ENCODE assay signal across 16 mouse cellular contexts in genomic region chr2:154399325-154399724, GRCm38 (mm10). TPM values are rescaled to one million over a fixed set of nuclear protein-coding genes. Genes with fewer than 3 reads are reported as not detected.
A peak's percentile ranks its signal among the peaks of the same experiment; 100 is the strongest.
DNase-seq lines count a peak whose midpoint lies in the region; ATAC-seq lines count a peak whose summit lies in the region.
"Had no signal": no experiment of that assay in that cellular context is flagged by ENCODE, and none has a peak within 500 bp of the region (broad histone marks: within the 10 kb centered on the region; RNA-seq: fewer than 3 reads in every experiment).

No protein-coding gene starts in this region.

- peaks cover 41% of the 10 kb centered on the region for H3K36me3 ChIP-seq in heart, embryonic 13.5 days
- no peaks in the 10 kb centered on the region for H3K36me3 ChIP-seq in midbrain, embryonic 14.5 days (ENCODE audit: control insufficient read depth, insufficient read depth, low read length)
- H3K36me3 ChIP-seq in midbrain, embryonic 10.5 days: no peaks in the 10 kb centered on the region
- H3K36me3 ChIP-seq: embryonic facial prominence, embryonic 12.5 days; limb, embryonic 15.5 days; lung, embryonic 15.5 days had no signal

- no peak for DNase-seq in heart, postnatal 25 days (ENCODE audit: low spot score)
- peak; percentile 41 for DNase-seq in midbrain, embryonic 14.5 days
- DNase-seq in midbrain, embryonic 10.5 days (ENCODE audit: low spot score): no peak
- DNase-seq in layer of hippocampus, adult 9-11 months: peak; percentile 76
- no peak for DNase-seq in embryo, embryonic 11 days
- DNase-seq: adrenal gland, postnatal 36 days; cerebellum, adult 9-10 months; kidney, adult 11 months; spleen, adult 18-20 months had no signal

- H3K9ac ChIP-seq in heart, embryonic 13.5 days: no peak overlapping the region
- H3K9ac ChIP-seq in midbrain, embryonic 14.5 days (replicated peaks; ENCODE audit: low read length): no peak overlapping the region
- H3K9ac ChIP-seq: embryonic facial prominence, embryonic 12.5 days; heart, embryonic 12.5 days; limb, embryonic 15.5 days; lung, embryonic 15.5 days had no signal

- H3K27me3 ChIP-seq in heart, embryonic 13.5 days (replicated peaks): no peaks in the 10 kb centered on the region
- no peaks in the 10 kb centered on the region for H3K27me3 ChIP-seq in midbrain, embryonic 14.5 days (ENCODE audit: control insufficient read depth, insufficient read depth, low read length)
- no peaks in the 10 kb centered on the region for H3K27me3 ChIP-seq in midbrain, embryonic 10.5 days (ENCODE audit: low read depth, poor library complexity, severe bottlenecking)
- H3K27me3 ChIP-seq: CH12.LX; embryonic facial prominence, embryonic 12.5 days; heart, embryonic 12.5 days; limb, embryonic 15.5 days; lung, embryonic 15.5 days had no signal

- H3K9me3 ChIP-seq in heart, embryonic 13.5 days: no peaks in the 10 kb centered on the region
- H3K9me3 ChIP-seq in midbrain, embryonic 14.5 days (ENCODE audit: control insufficient read depth, low read length): no peaks in the 10 kb centered on the region
- no peaks in the 10 kb centered on the region for H3K9me3 ChIP-seq in midbrain, embryonic 10.5 days (replicated peaks)
- H3K9me3 ChIP-seq: embryonic facial prominence, embryonic 12.5 days; heart, embryonic 12.5 days; limb, embryonic 15.5 days; lung, embryonic 15.5 days had no signal

- no peak overlapping the region for H3K4me3 ChIP-seq in heart, embryonic 13.5 days
- no peak overlapping the region for H3K4me3 ChIP-seq in midbrain, embryonic 14.5 days (replicated peaks; ENCODE audit: low read depth, low read length)
- H3K4me3 ChIP-seq in midbrain, embryonic 10.5 days: no peak overlapping the region
- H3K4me3 ChIP-seq in brown adipose tissue, adult 24 weeks (ENCODE audit: insufficient read depth, low read depth, low read length): no peak overlapping the region
- H3K4me3 ChIP-seq: embryonic facial prominence, embryonic 12.5 days; heart, embryonic 12.5 days; limb, embryonic 15.5 days; lung, embryonic 15.5 days had no signal

- WGBS in heart, embryonic 13.5 days: 85% methylated on average over 2 of the region's 2 CpGs
- 85% methylated on average over 2 of the region's 2 CpGs for WGBS in midbrain, embryonic 14.5 days
- WGBS in midbrain, embryonic 10.5 days: 92% methylated on average over 2 of the region's 2 CpGs

- H3K4me2 ChIP-seq in heart, embryonic 13.5 days: no peak overlapping the region
- no peak overlapping the region for H3K4me2 ChIP-seq in midbrain, embryonic 14.5 days (ENCODE audit: low read length)
- H3K4me2 ChIP-seq: embryonic facial prominence, embryonic 12.5 days; heart, embryonic 12.5 days; limb, embryonic 15.5 days; lung, embryonic 15.5 days had no signal

- H3K4me1 ChIP-seq in heart, embryonic 13.5 days: peaks cover 41% of the 10 kb centered on the region
- H3K4me1 ChIP-seq in midbrain, embryonic 14.5 days (ENCODE audit: control insufficient read depth, insufficient read depth, low read length): 0 out of 2 replicates have a peak, but pooled peaks cover 4% of the 10 kb centered on the region
- peaks cover 4% of the 10 kb centered on the region; the same call in 1 of the 2 replicates for H3K4me1 ChIP-seq in midbrain, embryonic 10.5 days
- H3K4me1 ChIP-seq in brown adipose tissue, adult 24 weeks (ENCODE audit: control insufficient read depth, insufficient read depth, insufficient read length, low read length): 0 out of 2 replicates have a peak, but pooled peaks cover 6% of the 10 kb centered on the region

- intact Hi-C loops in heart, postnatal 25 days (cut with DNase I): no loop called here

- no peak for ATAC-seq in heart, embryonic 13.5 days (ENCODE audit: extremely low read depth, insufficient number of reproducible peaks, low FRiP score, low TSS enrichment)
- ATAC-seq in midbrain, embryonic 14.5 days (ENCODE audit: low FRiP score, low TSS enrichment): no peak

- H3K27ac ChIP-seq in heart, embryonic 13.5 days (replicated peaks): 0 out of 2 replicates have a peak overlapping the region, but pooled peaks have one; percentile 15
- 0 out of 2 replicates have a peak overlapping the region, but pooled peaks have one; percentile 37 for H3K27ac ChIP-seq in midbrain, embryonic 14.5 days (replicated peaks; ENCODE audit: low read depth, low read length)
- no peak overlapping the region for H3K27ac ChIP-seq in midbrain, embryonic 10.5 days (replicated peaks)
- 0 out of 2 replicates have a peak overlapping the region, but pooled peaks have one; percentile 26 for H3K27ac ChIP-seq in brown adipose tissue, adult 24 weeks (replicated peaks; ENCODE audit: low read depth, low read length)
- H3K27ac ChIP-seq: embryonic facial prominence, embryonic 12.5 days; limb, embryonic 15.5 days; lung, embryonic 15.5 days had no signal

RNA-seq across cellular contexts. Expression of gene Snta1, which starts 8.6 kb away (rescaled TPM):
- polyA plus RNA-seq in heart, embryonic 13.5 days (2015; fragmentation: Nextera tagmentation; extraction: Ambion mirVana): 38.0 and 41.5 TPM in 2 replicates
- total RNA-seq in heart, postnatal 25 days (2021): 10 to 100 TPM; 88.8 to 90.4 TPM
- polyA plus RNA-seq in midbrain, embryonic 14.5 days (2014; fragmentation: Nextera tagmentation; extraction: Ambion mirVana): 4.0 and 5.8 TPM in 2 replicates
- polyA plus RNA-seq in midbrain, embryonic 10.5 days (2016; fragmentation: Nextera tagmentation; extraction: Ambion mirVana): 3.0 and 5.1 TPM in 2 replicates
- polyA plus RNA-seq in brown adipose tissue, adult 24 weeks (2012; ENCODE audit: insufficient read depth, insufficient read length, missing spikeins): 17.1 and 29.6 TPM in 2 replicates
- total RNA-seq: CH12.LX had no signal

RNA-seq across cellular contexts. Expression of gene Cdk5rap1, which starts 26.5 kb away (rescaled TPM):
- polyA plus RNA-seq in heart, embryonic 13.5 days (2015; fragmentation: Nextera tagmentation; extraction: Ambion mirVana): 13.2 and 15.7 TPM in 2 replicates
- 10 to 100 TPM; 23.1 to 25.6 TPM for total RNA-seq in heart, postnatal 25 days (2021)
- 11.0 and 22.9 TPM in 2 replicates for polyA plus RNA-seq in midbrain, embryonic 14.5 days (2014; fragmentation: Nextera tagmentation; extraction: Ambion mirVana)
- 14.2 and 15.9 TPM in 2 replicates for polyA plus RNA-seq in midbrain, embryonic 10.5 days (2016; fragmentation: Nextera tagmentation; extraction: Ambion mirVana)
- 7.1 and 12.7 TPM in 2 replicates for polyA plus RNA-seq in brown adipose tissue, adult 24 weeks (2012; ENCODE audit: insufficient read depth, insufficient read length, missing spikeins)

RNA-seq across cellular contexts. Expression of gene Cbfa2t2, which starts 37.0 kb away (rescaled TPM):
- polyA plus RNA-seq in heart, embryonic 13.5 days (2015; fragmentation: Nextera tagmentation; extraction: Ambion mirVana): 28.3 and 29.2 TPM in 2 replicates
- 10 to 100 TPM; 14.3 to 18.4 TPM for total RNA-seq in heart, postnatal 25 days (2021)
- 45.5 and 65.6 TPM in 2 replicates for polyA plus RNA-seq in midbrain, embryonic 14.5 days (2014; fragmentation: Nextera tagmentation; extraction: Ambion mirVana)
- polyA plus RNA-seq in midbrain, embryonic 10.5 days (2016; fragmentation: Nextera tagmentation; extraction: Ambion mirVana): 67.4 and 88.4 TPM in 2 replicates
- 6.9 and 7.9 TPM in 2 replicates for polyA plus RNA-seq in brown adipose tissue, adult 24 weeks (2012; ENCODE audit: insufficient read depth, insufficient read length, missing spikeins)

Comparison
In these comparisons a context has a peak if more than half of its experiments do, and no peak if none do; other contexts are left out.
1. DNase-seq: peak in midbrain, embryonic 14.5 days (single experiment) and layer of hippocampus, adult 9-11 months (single experiment); none in heart, postnatal 25 days (single experiment), midbrain, embryonic 10.5 days (single experiment) and embryo, embryonic 11 days (single experiment).